Mouse (Mus musculus): ENCODE measurements around the gene Gprc5c. TPM values are rescaled to one million over a fixed set of nuclear protein-coding genes. Genes with fewer than 3 reads are reported as not detected.
A peak's percentile ranks its signal among the peaks of the same experiment; 100 is the strongest.

The Gprc5c gene
- polyA plus RNA-seq, 1 experiment, result 7.4 TPM

GRCm38 (mm10) chr11:114854581-114854980 lies 3.6 kb downstream of the Gprc5c start:
- DNase-seq (ENCODE audit: low read depth), result no peak
- TF ChIP-seq POLR2A (IDR thresholded peaks at IDR 0.05; ENCODE audit: borderline replicate concordance, extremely low read depth, insufficient read depth, insufficient read length, poor library complexity, severe bottlenecking) (no peak), CTCF (IDR thresholded peaks at IDR 0.05; ENCODE audit: borderline replicate concordance, extremely low read depth, insufficient read depth, insufficient read length) (no peak)

- no peak for TF ChIP-seq POLR2A (IDR thresholded peaks at IDR 0.05; ENCODE audit: borderline replicate concordance, extremely low read depth, insufficient read depth, insufficient read length, poor library complexity, severe bottlenecking)
- no peak for TF ChIP-seq CTCF (IDR thresholded peaks at IDR 0.05; ENCODE audit: borderline replicate concordance, extremely low read depth, insufficient read depth, insufficient read length)
- DNase-seq (ENCODE audit: low read depth), result no peak
These were observed 5.2 kb downstream of the Gprc5c start for GRCm38 (mm10) chr11:114856125-114856524.

GRCm38 (mm10) chr11:114858641-114859040 lies 7.7 kb downstream of the Gprc5c start:
- no peak for TF ChIP-seq POLR2A (IDR thresholded peaks at IDR 0.05; ENCODE audit: borderline replicate concordance, extremely low read depth, insufficient read depth, insufficient read length, poor library complexity, severe bottlenecking)
- peak; percentile 16; the same call in 1 of the 2 replicates for TF ChIP-seq CTCF (IDR thresholded peaks at IDR 0.05; ENCODE audit: borderline replicate concordance, extremely low read depth, insufficient read depth, insufficient read length)
- DNase-seq (ENCODE audit: low read depth), result no peak

GRCm38 (mm10) chr11:114861057-114861456 lies 10.1 kb downstream of the Gprc5c start:
- TF ChIP-seq CTCF (IDR thresholded peaks at IDR 0.05; ENCODE audit: borderline replicate concordance, extremely low read depth, insufficient read depth, insufficient read length), result no peak
- TF ChIP-seq POLR2A (IDR thresholded peaks at IDR 0.05; ENCODE audit: borderline replicate concordance, extremely low read depth, insufficient read depth, insufficient read length, poor library complexity, severe bottlenecking), result no peak
- DNase-seq (ENCODE audit: low read depth), result no peak

- no peak for DNase-seq (ENCODE audit: low read depth)
- TF ChIP-seq POLR2A (IDR thresholded peaks at IDR 0.05; ENCODE audit: borderline replicate concordance, extremely low read depth, insufficient read depth, insufficient read length, poor library complexity, severe bottlenecking) (no peak), CTCF (IDR thresholded peaks at IDR 0.05; ENCODE audit: borderline replicate concordance, extremely low read depth, insufficient read depth, insufficient read length) (no peak)
These were observed 11.7 kb downstream of the Gprc5c start for GRCm38 (mm10) chr11:114862687-114863086.

- TF ChIP-seq CTCF (IDR thresholded peaks at IDR 0.05; ENCODE audit: borderline replicate concordance, extremely low read depth, insufficient read depth, insufficient read length) (no peak), POLR2A (IDR thresholded peaks at IDR 0.05; ENCODE audit: borderline replicate concordance, extremely low read depth, insufficient read depth, insufficient read length, poor library complexity, severe bottlenecking) (no peak)
- DNase-seq (ENCODE audit: low read depth), result no peak
These were observed 13.0 kb downstream of the Gprc5c start for GRCm38 (mm10) chr11:114863918-114864420.

- peak; percentile 18 for DNase-seq (ENCODE audit: low read depth)
- TF ChIP-seq CTCF (IDR thresholded peaks at IDR 0.05; ENCODE audit: borderline replicate concordance, extremely low read depth, insufficient read depth, insufficient read length), result no peak
- no peak for TF ChIP-seq POLR2A (IDR thresholded peaks at IDR 0.05; ENCODE audit: borderline replicate concordance, extremely low read depth, insufficient read depth, insufficient read length, poor library complexity, severe bottlenecking)
These were observed 15.0 kb downstream of the Gprc5c start for GRCm38 (mm10) chr11:114865999-114866398.

GRCm38 (mm10) chr11:114866486-114867360 lies 15.8 kb downstream of the Gprc5c start:
- no peak for DNase-seq (ENCODE audit: low read depth)
- TF ChIP-seq CTCF (IDR thresholded peaks at IDR 0.05; ENCODE audit: borderline replicate concordance, extremely low read depth, insufficient read depth, insufficient read length) (no peak), POLR2A (IDR thresholded peaks at IDR 0.05; ENCODE audit: borderline replicate concordance, extremely low read depth, insufficient read depth, insufficient read length, poor library complexity, severe bottlenecking) (no peak)

- no peak for DNase-seq (ENCODE audit: low read depth)
- TF ChIP-seq CTCF (IDR thresholded peaks at IDR 0.05; ENCODE audit: borderline replicate concordance, extremely low read depth, insufficient read depth, insufficient read length), result no peak
- no peak for TF ChIP-seq POLR2A (IDR thresholded peaks at IDR 0.05; ENCODE audit: borderline replicate concordance, extremely low read depth, insufficient read depth, insufficient read length, poor library complexity, severe bottlenecking)
These were observed 16.6 kb downstream of the Gprc5c start for GRCm38 (mm10) chr11:114867361-114868235.

GRCm38 (mm10) chr11:114868280-114868679 lies 17.3 kb downstream of the Gprc5c start:
- no peak for DNase-seq (ENCODE audit: low read depth)
- TF ChIP-seq CTCF (IDR thresholded peaks at IDR 0.05; ENCODE audit: borderline replicate concordance, extremely low read depth, insufficient read depth, insufficient read length), result no peak
- TF ChIP-seq POLR2A (IDR thresholded peaks at IDR 0.05; ENCODE audit: borderline replicate concordance, extremely low read depth, insufficient read depth, insufficient read length, poor library complexity, severe bottlenecking), result no peak

- TF ChIP-seq POLR2A (IDR thresholded peaks at IDR 0.05; ENCODE audit: borderline replicate concordance, extremely low read depth, insufficient read depth, insufficient read length, poor library complexity, severe bottlenecking) (no peak), CTCF (IDR thresholded peaks at IDR 0.05; ENCODE audit: borderline replicate concordance, extremely low read depth, insufficient read depth, insufficient read length) (no peak)
- no peak for DNase-seq (ENCODE audit: low read depth)
These were observed 18.8 kb downstream of the Gprc5c start for GRCm38 (mm10) chr11:114869787-114870186.
